Mouse (Mus musculus) lung, postnatal 14 days (tissue): ENCODE measurements at regions not wholly inside any gene's neighbourhood (a gene's known extent, or its start where the extent isn't known, plus 50 kb on each side); places are given as distances from the start of the nearest gene placed in this dataset.

ENCODE experiments used
- DNase-seq: peaks from one replicate; pipeline ENCODE4 v3.0.0; 2021

- no peak for DNase-seq
Measured at GRCm38 (mm10) chr4:55134339-55134738, 189.5 kb downstream of the Zfp462 start.

- DNase-seq: no peak
Measured at GRCm38 (mm10) chr4:55134791-55135190, 189.9 kb downstream of the Zfp462 start.

- no peak for DNase-seq
Measured at GRCm38 (mm10) chr4:55136283-55136682, 191.4 kb downstream of the Zfp462 start.

DNA sequence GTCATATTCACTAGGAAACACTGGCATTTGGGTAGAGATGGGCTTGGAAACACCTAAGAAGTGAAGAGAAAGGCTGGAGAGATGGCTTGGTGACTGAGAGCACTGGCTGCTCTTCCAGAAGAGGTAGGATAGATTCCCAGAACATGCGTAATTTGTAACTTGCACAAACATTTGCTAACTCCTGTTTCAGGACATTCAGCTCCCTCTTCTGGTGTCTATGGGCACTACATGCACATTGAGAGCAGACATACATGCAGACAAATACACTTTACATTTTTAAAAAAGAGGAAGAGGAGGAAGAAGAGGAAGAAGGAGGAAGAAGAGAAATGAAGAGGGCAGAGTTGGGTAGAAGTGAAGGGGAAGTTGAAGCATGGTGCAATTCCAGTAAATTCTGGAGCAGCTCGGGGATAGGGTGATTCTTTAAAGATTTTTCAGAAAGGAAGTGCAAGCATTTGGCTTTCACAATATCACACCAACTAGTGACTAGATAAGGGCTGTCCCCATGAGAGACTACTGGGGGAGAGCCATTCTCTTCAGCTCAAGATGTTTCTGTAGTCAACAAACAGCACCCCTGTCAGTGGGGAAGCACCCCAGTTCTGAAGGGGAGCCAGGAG, 193.0 kb downstream of the Zfp462 start:
- DNase-seq: no peak

DNA sequence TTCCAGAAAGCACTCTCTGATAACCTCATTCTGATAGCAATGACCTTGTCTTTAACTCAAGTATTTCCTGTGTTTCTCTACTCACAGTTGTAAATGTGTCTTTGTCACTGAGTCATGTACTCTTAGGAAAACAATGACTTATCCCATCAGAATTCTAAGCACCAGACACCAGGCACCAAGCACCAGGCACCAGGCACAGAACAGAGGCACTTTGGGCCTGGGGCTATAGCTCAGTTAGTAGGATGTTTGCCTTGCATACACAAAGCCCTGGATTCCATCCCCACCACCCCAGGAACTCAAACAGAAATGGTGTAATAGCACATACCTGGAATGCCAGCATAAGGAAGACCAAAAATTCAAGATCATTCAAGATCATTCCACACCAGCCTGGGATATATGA, 196.5 kb downstream of the Zfp462 start:
- no peak for DNase-seq

GRCm38 (mm10) chr4:55141923-55142732, 197.3 kb downstream of the Zfp462 start:
- no peak for DNase-seq

GRCm38 (mm10) chr4:55143400-55143799, 198.6 kb downstream of the Zfp462 start:
- DNase-seq: no peak

DNA sequence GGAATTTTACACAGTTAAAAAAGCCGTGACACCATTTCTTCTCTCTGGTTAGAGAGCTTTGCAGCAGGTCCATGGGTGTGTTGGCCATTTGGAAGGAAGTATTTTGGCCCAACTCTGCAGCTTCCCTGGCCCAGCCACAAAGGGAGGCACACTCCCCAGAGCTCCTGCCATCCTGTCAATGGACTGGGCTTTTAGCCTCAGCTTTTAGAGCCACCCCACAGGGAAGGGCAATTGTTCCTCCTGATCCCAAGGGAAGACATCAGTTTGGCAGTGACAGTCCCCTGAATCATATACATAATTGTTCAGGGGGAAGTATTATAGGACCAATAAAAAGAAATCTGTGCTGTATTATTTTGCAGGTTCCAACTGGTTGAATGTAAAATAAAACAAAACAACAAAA, 200.1 kb downstream of the Zfp462 start:
- DNase-seq: no peak

DNA sequence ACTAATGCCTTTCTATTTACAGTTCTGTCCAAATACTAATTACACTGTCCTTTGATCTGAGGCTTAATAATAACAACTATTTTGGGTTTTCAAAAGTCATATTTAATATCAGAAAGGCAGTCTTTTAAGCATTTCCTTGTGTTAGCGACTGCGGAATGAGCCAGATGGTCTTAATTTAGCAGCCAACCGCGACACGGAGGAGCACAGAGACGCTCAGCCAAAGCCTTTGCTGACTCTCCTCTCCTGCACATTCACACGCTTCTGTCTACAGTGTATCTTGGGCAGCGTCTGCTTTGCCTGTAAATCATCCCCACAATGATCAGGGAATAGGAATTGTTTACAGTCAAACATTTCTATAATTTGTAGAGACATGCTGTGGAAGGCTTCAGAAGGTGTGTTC, 201.1 kb downstream of the Zfp462 start:
- DNase-seq: no peak

GRCm38 (mm10) chr4:55148380-55148779, 201.5 kb upstream of the Rad23b start:
- no peak for DNase-seq

DNA sequence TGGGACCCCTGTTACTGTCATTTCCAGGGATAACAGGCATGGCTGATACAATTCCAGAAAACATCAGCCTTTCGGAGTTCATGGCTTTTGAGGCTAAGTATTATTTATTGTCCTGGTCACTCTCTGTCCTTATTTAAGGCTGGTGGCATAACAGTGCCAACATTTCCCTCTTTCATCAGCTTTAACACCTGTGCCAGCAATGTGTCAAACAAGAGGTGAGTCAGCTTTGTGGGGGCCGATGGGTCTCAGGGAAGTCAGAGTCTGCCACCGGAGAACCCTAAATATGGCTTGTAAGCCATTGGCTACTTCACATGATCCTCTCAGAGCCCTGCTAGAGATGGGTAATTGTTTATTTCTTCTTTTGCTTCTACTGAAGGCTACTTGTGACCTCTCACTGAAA, 195.3 kb upstream of the Rad23b start:
- DNase-seq: no peak

DNA sequence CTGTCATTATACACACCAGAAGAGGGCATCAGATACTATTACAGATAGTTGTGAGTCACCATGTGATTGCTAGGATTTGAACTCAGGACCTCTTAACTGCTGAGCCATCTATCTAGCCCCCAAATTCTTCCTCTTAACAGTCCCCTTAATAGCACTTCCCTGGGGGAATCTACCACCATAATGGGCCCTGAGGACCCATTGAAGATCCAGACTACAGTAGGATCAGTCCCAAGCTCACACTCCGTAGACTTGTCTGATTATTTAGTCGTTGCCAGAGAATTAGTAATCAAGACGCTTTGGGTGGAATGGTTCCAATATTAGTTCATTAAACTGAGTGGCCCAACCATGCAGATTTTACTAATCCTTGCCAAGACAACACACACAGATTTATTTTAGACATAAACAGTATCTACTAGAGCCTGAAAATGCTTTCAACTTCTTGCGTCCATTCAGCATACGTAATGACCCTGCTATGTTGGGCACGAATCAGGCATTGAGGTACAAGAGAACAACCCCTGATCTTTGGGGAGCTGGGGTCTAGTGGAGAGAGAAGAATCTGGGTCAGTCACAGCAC, 191.6 kb upstream of the Rad23b start:
- no peak for DNase-seq

GRCm38 (mm10) chr4:55166266-55166665, 183.6 kb upstream of the Rad23b start:
- DNase-seq: no peak

DNA sequence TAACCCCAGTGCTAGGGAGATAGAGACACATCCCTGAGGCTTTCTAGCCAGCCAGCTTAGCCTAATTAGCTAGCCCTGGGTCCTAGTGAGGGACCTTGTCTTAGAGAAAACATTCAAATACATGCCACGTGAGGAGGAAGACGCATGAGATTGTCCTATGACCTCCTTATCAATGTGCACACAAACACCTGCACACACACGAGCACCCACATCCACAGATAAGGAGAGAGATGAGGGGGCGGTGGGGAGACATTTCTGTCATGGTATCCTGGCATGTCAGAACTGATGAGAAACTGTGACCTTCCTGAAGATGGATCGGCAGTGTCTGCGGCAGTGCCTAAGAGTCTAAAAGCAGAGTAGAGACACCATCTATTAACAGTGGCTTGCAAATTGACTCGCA, 180.8 kb upstream of the Rad23b start:
- no peak for DNase-seq

DNA sequence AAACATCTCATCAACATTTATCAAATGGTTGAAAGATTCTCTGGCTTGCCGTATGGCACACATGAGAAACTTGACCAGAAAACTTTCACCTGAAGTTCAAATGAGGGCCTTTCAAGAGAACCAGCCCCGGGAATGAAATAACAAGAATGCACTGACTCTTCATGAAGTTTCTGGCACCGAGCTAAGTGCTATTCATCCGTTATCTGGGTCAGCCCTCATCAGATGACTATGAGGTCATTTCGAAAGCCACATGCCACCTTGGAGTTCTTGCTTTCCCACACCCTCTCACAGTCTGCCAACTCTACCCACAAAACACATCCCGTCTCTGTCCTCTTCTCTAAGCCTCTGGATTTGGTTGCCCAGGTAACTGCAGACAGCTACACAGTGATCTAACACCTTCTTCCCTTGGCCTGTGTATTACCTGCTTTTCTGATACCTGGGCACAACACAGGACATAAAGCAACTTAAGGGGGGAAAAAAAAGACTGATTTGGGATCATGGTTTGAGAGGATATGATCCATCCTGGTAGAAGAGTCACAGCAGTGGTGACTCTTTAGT, 177.4 kb upstream of the Rad23b start:
- no peak for DNase-seq

GRCm38 (mm10) chr4:55176026-55176425, 173.8 kb upstream of the Rad23b start:
- no peak for DNase-seq

DNA sequence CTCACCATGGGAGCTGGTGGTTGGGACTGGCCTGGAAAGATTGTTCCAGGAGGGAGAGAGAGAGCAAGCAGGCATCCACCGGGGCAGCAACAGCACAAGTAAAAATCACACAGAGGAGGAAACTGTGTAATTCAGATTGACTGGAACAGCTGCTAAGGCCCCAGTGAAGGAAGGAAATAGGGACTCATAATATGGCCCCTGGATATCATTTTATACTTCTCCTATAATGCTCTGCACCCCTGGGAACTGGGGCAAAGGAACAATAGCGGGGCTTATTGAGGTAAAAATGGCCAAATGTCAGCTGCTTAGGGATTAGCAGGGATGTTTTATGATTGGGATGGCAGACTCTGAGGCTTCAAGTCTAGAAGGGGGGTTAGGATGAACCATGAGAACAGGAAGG, 170.4 kb upstream of the Rad23b start:
- DNase-seq: no peak

- DNase-seq: no peak
Measured at GRCm38 (mm10) chr4:55183519-55183918, 166.3 kb upstream of the Rad23b start.

DNA sequence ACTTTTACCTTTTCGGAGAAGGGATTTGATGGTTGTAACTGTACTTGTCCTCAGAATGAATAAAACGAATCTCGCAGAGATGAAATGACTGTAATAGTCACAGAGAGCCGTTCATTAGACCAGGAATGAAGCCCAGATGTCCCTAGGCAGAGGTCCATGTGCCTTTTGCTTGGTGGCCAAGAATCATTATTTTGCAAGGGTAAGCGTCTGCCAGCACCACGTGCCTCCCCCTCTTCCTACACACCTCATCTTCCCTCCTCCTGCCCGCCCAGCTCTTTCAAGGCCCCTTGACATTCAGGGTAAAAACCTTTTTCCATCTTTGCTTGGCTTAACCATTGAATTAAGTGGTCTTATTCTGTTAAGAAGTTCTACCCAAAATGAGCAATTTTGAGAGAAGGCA, 161.1 kb upstream of the Rad23b start:
- peak; percentile 25 for DNase-seq

DNA sequence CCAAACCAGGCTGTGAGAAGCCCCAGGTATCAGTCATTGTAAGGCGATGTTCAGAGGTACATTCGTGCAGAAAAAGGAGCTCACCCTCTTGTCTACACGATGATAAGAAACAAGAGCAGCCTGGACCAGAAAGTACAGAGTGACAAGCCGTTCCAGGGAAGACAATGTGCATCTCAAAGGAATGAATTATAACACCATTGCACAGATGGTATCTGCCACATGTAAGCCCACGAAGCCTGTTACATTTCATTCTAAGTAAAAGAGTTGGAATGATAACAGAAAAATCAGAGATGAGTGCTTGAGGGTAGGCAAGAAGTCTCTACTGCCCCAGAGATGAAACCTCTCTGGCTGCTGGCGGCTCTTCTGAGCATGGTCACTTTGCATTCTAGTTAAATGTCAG, 159.3 kb upstream of the Rad23b start:
- DNase-seq: no peak

DNA sequence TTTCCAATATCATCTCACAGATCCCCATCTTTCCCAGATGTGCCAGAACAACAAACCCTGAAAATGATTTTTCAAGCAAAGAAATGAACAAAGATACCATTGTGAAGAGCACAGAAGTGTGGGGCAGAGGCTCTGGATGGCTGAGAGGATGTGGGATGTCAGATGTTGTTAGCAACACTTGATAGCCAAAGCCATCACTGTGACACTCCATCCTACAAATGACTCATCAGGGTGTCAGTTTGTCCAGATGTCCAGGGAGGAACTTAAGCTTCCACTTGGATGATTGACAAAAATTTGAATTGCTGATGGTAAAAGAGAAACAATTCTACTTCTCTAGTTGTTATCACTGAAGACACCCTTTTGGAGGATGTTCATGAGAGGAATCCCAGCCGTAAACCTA, 155.8 kb upstream of the Rad23b start:
- no peak for DNase-seq

DNA sequence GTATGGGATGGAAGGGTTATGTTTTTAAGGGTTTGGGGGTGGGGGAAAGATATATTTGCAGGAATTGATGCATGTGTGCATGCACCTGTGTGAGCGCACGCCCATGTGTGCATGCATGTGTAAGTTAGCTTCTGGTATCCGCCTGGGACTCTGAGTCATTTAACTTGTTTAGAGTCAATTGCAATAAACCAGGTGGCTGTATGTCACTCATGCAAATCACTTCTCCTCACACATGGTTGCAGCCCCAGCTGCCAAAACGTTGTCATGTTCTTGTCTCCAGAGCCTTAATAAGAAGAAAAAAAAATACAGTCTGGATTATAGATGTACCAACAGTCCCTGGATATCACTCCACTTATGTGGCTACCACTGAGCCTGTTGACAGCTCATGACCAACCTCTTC, 155.3 kb upstream of the Rad23b start:
- DNase-seq: no peak

DNA sequence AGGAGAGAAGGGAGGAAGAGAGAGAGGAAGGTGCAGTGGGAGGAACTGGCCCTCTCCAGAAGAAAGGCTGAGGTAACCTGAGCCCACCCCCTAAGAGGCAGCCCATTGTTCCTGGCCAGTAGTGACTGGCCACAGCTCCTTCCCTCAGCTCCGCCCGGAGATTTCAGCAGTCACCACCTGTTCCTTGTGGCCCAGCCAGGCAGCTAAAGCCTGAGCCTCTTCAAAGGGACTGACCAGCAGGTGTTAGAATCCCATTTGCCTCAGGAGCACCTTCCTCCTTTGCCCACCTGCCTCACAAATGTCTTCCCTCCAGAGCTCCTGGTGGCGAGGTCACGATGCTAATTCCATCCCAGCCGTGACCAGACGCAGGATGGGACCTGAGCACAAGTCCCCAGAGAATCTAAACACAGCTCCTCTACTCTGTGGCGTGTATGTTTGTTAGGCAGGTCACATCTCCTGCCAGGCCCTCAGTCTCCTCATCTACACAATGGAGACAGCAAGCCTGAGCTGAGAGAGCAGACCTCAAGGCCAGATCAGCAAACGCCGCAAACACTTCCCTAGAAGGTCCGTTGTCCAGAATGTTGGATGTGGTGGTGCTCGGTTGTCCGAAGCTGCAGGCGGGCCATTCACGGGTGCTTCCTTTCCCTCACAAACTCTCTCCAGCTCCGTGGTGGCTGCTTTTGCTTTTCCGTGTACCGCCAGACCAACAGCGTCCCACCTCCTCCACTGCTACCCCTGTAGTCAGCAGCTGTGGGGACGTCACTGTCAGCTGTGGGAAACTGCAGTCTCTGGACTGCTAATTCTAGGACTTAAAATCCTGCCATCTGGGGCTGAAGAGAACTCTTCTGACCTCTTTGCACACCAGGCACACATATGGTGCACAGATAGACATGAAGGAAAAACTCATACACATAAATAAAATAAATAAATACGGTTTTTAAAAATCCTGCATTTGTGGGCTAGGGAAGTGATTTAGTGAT, 145.8 kb upstream of the Rad23b start:
- DNase-seq: no peak
